12 mouse cellular contexts compared by ENCODE assay signal in genomic region chr6:146331017-146331669, GRCm38 (mm10).
DNase-seq lines count a peak whose midpoint lies in the region; ATAC-seq and TF ChIP-seq lines count a peak whose summit lies in the region.
"Had no signal": no experiment of that assay in that cellular context is flagged by ENCODE, and none has a peak within 500 bp of the region (broad histone marks: within the 10 kb centered on the region; RNA-seq: fewer than 3 reads in every experiment).

No protein-coding gene starts in this region.

- H3K27me3 ChIP-seq in embryonic facial prominence, embryonic 10.5 days (replicated peaks; ENCODE audit: low read depth, poor library complexity, severe bottlenecking), result no peaks in the 10 kb centered on the region
- H3K27me3 ChIP-seq: embryonic facial prominence, embryonic 13.5 days; neural tube, embryonic 12.5 days had no signal

- H3K27ac ChIP-seq in layer of hippocampus, adult 2 months, result peak overlapping the region; percentile 28; the same call in 1 of the 2 replicates
- H3K27ac ChIP-seq in embryonic facial prominence, embryonic 10.5 days (replicated peaks), result no peak overlapping the region
- H3K27ac ChIP-seq: embryonic facial prominence, embryonic 13.5 days; macrophage; neural tube, embryonic 12.5 days had no signal

- no peak overlapping the region for H3K4me3 ChIP-seq in layer of hippocampus, adult 2 months
- H3K4me3 ChIP-seq in embryonic facial prominence, embryonic 10.5 days, result no peak overlapping the region
- H3K4me3 ChIP-seq: embryonic facial prominence, embryonic 13.5 days; neural tube, embryonic 12.5 days had no signal

- H3K9me3 ChIP-seq in embryonic facial prominence, embryonic 10.5 days, result no peaks in the 10 kb centered on the region
- H3K9me3 ChIP-seq: embryonic facial prominence, embryonic 13.5 days; neural tube, embryonic 12.5 days had no signal

- DNase-seq in adrenal gland, adult (ENCODE audit: inconsistent age in 2 of 2, low spot score in 1 of 2), result peak; percentile 79 to 90
- DNase-seq in adrenal gland, postnatal 4 days (ENCODE audit: low spot score in 2 of 2), result no peak
- peak in 1 of 2 experiments; percentile 19 for DNase-seq in layer of hippocampus, adult 2 months (ENCODE audit: low spot score in 2 of 2)
- no peak for DNase-seq in layer of hippocampus, postnatal 25 days (ENCODE audit: extremely low spot score in 1 of 2, low spot score in 1 of 2)
- DNase-seq in adrenal gland, postnatal 25 days, result peak; percentile 66
- DNase-seq in kidney, postnatal 14 days, result peak; percentile 32
- DNase-seq in embryonic facial prominence, embryonic 10.5 days (ENCODE audit: low spot score), result no peak

- TF ChIP-seq CTCF in layer of hippocampus, adult 2 months (conservative IDR thresholded peaks at IDR 0.05), result no peak

- peaks cover 3% of the 10 kb centered on the region for H3K36me3 ChIP-seq in embryonic facial prominence, embryonic 10.5 days (replicated peaks)
- H3K36me3 ChIP-seq: neural tube, embryonic 12.5 days had no signal

- 76% methylated on average over 6 of the region's 6 CpGs for WGBS in embryonic facial prominence, embryonic 10.5 days

- no peak for ATAC-seq in erythroid progenitor cell, adult 5-6 weeks (replicated peaks; ENCODE audit: low FRiP score, poor library complexity, severe bottlenecking)
- ATAC-seq: hindbrain, embryonic 16.5 days had no signal

- H3K4me1 ChIP-seq in embryonic facial prominence, embryonic 10.5 days, result peaks cover 13% of the 10 kb centered on the region
- H3K4me1 ChIP-seq: neural tube, embryonic 12.5 days had no signal

Comparison
In these comparisons a context has a peak if more than half of its experiments do, and no peak if none do; other contexts are left out.
1. DNase-seq: peak in adrenal gland, adult (2 of 2), adrenal gland, postnatal 25 days (single experiment) and kidney, postnatal 14 days (single experiment); none in adrenal gland, postnatal 4 days (0 of 2), layer of hippocampus, postnatal 25 days (0 of 2) and embryonic facial prominence, embryonic 10.5 days (single experiment).